Mouse (Mus musculus) G1E (cell line): Measurements from ENCODE around the gene Med9.

ENCODE experiments used
- CTCF ChIP-seq: IDR thresholded peaks from 2 replicates; pipeline ENCODE4 v1.5.1; 2012; ENCODE audit warnings: low read depth, low read length, inconsistent platforms, mixed read lengths
- GATA1 ChIP-seq: IDR thresholded peaks from 2 replicates; pipeline ENCODE4 v1.6.1; 2012; ENCODE audit warnings: borderline replicate concordance, low read length, inconsistent platforms, mixed read lengths
- TAL1 ChIP-seq: conservative IDR thresholded peaks from 2 replicates; pipeline ENCODE4 v1.6.1; 2012; ENCODE audit warnings: low read depth, low read length, inconsistent platforms, mixed read lengths

DNA sequence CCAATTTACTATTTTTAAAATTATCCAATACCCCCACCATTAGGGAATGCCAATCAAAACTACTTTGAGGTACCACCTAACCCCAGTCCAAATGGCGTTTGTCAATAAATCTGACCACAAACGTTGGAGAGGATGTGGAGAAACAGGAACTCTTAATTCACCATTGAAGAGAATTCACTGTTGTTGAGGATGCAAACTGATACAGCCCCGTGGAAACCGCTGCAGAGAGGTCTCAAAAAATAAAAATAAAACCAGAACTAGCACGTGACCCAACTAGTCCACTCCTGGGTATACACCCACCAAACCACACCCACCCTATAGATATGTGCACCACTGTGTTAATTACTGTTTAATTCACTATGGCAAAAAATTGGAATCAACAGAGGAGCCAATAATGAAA is 27.7 kb upstream of the Med9 start:
- no peak for TF ChIP-seq CTCF
- no peak for TF ChIP-seq GATA1
- no peak for TF ChIP-seq TAL1
